Mouse (Mus musculus) embryo, embryonic 10 days (tissue): Measurements from ENCODE around the gene Nt5c.
"Not testable (repeated sequence)": the region's sequence is repeated elsewhere in the genome, so short reads cannot be mapped to it uniquely, and the experiment has no call there.

Source experiments
- DNase-seq: peaks from one replicate; pipeline ENCODE4 v3.0.0-alpha.2; 2015; ENCODE audit warnings: low spot score

Gene Nt5c

DNA sequence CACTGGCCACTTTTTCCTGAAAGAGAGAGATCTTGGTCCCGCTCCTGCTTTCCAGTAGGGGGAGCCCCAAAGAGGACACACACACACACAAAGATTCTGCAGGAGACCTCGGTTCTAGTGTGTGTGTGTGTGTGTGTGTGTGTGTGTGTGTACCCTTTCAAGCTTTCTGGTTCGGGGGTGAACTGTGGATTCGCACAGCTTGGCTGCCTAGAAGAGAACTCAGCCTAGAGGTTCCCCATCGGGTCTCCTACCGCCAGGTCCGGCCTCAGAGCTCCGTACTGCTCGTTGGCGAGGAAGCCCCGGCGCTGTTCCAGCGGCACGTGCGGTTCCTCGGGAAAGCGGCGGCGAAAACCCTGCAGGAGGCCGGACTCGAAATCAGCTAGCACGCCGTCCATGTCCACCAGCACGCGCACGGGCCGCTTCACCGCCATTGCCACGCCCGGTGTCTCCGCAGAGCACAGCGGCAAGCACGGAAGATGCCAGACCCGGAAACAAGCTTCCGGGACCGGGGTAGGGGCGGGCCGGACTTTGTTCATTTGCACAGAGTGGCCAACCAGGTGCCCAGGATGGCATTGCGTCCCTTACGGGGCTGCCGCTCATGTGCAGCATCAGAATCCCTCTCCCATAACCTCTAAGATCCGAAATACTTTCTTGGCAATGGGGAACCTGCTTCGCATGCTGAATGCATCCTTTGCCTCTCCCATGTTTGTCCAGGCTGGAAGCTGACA, at the start of gene Nt5c:
Nt5c (minus strand) TSS at position 507 of the 728 bp plus-strand sequence.
- peak; percentile 83 for DNase-seq

DNA sequence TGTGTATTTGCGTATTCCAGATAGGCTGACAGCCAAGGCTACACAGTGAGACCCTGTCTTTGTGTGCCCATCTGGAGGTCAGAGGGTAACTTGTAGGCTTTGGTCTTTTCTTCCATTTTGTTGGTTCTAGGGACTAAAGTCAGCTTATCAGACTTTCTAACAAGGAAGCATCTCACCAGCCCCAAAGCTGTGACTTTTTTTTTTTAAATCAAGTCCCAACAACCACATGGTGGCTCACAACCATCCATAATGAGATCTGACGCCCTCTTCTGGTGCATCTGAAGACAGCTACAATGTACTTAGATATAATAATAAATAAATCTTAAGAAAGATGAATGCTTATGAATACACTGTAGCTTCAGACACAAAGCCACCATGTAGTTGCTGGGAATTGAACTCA, 46.4 kb upstream of the Nt5c start:
- no peak for DNase-seq

DNA sequence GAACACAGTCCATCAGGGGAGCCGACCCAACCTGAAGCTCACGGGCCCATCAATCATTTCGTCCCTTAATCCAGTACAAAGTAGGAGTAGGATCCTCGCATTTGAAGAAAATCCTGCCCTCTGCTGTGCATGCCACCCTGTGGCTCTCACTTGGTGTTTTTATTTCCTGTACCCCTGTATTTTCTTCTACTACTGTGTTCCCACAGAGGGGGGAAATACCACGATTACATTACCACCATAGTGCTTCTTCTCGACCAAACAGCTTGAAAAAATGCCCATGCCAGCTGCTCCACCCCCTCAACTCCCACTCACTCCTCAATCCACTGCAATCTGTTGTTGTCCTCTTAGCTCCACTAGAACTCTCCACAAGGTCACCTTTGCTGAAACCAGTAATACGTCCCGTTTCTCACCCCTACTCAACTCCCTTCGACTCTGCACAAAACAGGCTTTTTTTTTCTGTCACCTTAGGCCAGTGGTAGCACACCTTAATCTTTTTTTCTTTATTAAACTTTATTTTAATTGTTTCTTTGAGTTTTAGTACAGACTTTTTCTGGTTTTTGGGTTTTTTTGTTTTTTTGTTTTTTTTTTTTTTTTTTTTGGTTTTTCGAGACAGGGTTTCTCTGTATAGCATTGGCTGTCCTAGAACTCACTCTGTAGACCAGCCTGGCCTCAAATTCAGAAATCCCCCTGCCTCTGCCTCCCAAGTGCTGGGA, 45.4 kb upstream of the Nt5c start:
- peak; percentile 28 for DNase-seq

DNA sequence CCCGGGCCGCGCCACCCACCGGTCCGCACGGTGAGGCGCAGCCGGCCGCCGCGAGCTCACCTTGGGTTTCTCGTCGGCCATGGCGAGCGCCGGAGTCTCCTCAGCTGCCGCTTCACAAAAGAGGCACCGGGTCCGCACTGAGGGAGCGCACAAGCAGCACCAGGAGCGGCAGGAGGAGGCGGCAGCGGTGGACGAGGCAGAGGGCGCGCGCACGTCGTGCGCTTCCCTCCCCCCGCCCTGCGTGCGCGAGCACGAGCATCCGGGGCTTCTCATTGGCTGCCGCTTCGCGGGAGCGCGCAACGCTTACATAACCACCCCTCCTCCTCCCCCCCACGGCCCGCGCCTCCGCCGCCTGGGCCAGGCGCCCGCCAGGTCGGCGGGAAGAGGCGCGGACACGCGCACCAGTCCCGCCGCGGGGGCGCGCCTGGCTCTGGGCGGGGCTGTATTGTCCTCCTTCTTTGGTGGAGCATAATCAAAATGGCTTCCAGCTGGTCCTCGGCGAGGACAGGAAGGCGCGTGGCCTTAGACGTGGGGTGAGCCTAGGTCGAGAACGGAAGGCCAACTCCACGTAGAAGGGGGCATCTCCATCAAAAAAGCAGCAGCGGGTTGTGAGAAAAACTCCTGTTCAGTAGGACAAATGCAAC, 44.5 kb upstream of the Nt5c start, which contains the start of gene Sumo2:
Sumo2 (minus strand) TSS at position 239 of the 644 bp plus-strand sequence.
- peak; percentile 95 for DNase-seq

DNA sequence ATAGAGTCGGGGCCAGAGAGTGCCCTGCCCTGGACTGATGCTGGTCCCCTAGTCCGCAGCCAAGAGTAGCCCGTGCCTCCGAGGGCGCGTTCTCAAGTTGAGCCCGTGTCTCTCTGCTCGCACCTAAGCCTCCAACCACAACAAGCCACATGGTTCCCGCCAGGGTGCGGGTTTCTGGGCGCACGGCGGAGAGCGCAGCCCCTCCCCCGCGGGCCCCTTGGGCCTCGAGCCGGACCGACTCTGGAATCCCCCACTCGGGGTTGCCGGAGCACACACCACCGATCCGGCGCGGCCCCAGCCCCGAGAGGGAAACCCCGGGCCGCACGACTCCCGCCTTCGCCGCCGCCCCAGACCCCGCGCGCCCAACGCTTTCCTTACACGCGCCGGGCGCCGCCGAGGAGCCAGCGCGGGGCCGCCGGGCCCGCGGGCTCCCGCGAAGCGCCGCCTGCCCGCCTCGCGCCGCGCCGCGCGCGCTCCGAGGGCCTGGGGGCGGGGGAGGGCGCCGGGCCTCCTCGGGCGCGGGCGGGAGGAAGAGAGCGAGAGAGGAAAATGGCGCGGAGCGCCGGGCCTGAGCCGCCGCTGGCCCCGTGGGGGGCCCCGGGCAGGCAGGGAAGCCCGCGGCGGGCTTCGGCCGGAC, 43.9 kb upstream of the Nt5c start:
- peak; percentile 54 for DNase-seq

DNA sequence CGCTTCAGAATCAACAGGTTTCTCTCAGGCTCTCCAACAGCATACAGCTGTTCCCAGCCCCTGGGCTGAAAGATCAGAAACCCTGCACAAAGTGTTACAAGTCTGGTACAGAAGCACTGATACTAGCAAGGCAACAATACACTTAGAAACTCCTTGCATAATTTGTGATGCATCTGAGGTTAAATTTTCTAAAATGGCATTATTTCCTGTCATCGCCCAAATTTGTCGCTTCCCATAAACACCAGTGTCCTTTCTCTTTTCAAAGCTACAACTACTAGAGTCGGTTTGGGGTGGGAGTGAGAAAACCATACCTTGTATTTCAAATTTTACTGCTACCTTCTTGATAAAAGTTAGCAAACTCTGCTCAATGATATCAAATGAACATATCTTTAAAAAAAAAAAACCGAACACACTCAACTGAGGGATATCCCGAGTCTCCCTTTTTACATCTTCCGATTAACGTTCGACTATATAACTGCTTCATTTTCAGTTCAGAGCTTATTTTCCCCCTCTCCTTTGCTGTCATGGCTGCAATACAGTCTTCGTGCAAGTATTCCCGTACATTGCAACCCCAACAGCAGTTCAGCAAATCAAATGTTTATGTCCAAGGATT, 43.2 kb upstream of the Nt5c start:
- DNase-seq: no peak

DNA sequence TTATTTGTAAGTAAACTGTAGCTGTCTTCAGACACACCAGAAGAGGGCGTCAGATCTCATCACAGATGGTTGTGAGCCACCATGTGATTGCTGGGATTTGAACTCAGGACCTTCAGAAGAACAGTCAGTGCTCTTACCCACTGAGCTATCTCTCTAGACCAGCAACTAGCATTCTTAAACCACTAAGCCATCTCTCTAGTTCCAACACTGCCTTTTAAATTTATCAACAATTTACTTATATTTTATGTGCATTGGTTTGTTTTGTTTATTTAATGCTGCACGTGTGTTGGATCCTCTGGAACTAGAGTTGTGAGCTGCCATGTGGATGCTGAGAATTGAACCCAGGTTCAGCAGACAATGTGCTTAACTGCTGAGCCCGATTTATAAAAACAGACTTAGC, 34.8 kb upstream of the Nt5c start:
- DNase-seq: not testable (repeated sequence)

DNA sequence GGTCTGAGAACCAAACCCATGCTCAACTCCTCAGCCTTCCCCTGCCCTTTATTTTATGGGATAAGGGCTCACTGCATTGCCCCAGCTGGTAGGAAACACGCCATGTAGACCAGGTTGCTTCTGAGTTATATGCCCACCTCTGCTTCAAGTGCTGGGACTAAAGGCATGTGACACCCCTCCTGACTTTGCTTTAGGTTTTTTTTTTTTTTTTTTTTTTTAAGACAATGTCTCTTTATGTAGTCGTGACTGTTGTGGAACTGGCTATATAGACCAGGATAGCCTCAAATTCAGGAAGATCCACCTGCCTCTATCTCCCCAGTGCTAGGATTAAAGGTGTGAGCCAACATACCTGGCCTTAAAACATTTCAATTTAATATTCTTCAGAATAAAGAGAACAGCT, 31.0 kb upstream of the Nt5c start:
- no peak for DNase-seq

DNA sequence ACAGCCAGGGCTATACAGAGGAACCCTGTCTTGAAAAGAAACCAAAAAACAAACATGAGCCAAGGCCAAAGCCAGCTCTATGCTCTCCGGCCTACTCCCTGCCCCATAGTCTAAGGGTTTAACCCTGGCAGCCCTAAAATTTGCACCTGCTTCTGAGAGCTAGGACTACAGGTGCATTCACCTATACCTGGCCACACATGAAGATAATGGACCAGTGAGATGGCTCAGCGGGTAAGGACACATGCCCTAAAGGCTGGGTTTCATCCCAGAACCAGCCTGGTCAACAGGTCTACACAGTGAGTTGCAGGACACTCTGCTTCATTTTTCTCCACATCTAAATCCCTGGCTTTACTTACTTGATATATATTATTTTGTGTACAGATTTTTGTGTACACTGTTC, 30.6 kb upstream of the Nt5c start:
- no peak for DNase-seq

DNA sequence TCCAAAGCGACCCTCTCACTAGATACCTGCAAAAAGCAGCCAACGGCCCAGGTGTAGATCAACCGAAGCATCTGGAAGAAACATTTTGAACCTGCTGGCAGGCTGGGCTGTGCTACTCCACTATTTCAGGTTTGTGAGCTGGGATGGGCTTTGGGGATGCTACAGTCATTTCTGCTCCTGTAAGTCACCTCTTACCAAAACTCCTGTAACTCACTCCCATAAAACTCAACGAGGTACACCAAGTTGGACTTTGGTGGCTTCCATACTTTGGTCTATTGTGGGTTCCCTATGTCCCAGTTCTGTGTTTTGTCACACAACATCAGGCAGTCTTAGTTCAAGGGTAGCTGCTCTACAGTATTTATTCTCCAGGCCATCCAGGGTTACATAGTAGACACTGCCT, 29.4 kb upstream of the Nt5c start:
- DNase-seq: no peak

DNA sequence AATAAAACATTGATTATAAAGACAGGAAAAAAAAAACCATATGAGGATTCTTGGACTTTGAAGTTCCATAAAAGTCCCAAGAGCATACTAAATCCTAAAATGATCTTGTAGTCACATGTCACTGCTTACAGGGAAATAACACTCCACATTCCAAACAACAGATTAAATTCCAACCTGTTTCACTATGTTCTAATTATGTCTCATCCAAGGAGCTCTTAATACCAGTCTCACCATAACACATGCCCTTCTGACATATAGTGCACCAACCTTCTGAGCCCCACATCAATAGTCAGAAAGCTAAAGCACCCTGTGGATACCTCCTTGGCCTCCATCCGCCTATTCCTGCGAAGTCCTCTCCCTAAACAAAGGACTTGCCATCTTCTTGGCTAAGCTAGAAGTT, 28.6 kb upstream of the Nt5c start:
- no peak for DNase-seq

DNA sequence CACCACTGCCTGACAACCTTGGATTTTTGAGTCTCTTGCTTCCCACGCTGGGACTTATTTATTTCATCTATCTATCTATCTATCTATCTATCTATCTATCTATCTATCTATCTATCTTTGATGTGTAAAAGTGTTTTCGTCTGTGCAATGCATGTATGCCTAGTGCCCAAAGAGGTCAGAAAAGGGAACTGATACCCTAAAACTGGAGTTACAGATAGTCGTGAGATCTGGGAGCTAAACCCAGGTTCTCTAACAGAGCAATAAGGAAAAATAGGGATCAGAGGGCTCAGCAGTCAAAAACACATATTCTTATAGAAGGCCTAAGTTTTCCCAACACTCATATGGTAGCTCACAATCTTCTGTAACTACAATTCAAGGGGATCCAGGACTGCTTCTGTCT, 27.9 kb upstream of the Nt5c start:
- DNase-seq: no peak

DNA sequence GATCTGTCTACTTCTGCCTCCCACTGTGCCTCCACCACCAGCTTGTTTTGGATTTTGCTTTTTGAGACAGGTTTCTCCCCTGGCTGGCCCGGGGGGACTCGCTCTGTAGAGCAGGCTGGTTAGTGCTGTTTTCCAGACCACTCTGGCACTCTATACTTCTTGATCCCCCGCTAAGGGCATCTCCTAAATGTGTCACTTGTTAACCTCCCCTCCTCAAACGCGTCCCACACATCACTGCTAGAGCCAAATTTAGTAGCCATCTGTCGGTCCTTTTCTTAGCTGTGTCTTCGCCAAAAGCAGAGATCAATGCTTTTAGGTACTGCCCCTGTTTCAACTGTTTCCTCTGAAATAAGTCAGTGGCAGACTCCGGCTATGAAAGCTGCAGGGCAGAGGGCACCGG, 27.0 kb upstream of the Nt5c start:
- DNase-seq: no peak

DNA sequence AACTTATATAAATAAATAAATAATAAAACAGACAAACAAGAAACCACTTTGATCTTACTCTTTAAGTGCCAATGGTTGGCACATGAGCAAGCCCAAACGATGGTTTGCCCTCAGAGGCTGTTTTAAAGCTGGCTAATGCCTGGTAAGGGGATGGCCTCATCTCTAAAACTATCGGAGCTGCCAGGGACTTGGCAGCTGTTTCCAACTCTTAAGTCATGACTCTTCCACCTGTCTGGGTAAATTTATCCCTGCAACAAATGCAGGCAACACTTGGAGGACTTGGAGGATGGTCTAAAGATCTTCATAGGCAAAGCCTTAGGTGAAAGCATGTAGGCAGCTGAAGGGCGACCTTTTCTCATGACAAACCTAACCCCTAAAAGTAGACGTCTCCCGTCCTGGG, 25.3 kb upstream of the Nt5c start:
- DNase-seq: no peak

DNA sequence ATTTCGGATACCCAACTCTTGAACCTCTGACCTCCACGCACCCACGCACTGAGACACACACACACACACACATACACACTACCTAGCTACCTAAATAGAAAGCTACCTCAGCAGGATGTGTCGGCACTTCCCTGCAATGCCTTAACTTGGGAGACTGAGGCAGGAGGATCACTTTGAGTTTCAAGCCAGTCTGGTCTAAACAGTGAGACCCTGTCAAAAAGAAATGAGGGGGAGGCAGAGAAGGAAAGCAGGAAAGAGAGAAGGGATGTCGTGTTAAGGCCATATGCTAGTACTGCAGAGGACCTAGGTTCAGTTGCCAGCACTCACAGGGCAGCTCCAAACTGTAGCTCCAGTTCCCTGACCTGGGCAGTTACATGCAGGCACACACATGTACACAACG, 23.4 kb upstream of the Nt5c start:
- no peak for DNase-seq

DNA sequence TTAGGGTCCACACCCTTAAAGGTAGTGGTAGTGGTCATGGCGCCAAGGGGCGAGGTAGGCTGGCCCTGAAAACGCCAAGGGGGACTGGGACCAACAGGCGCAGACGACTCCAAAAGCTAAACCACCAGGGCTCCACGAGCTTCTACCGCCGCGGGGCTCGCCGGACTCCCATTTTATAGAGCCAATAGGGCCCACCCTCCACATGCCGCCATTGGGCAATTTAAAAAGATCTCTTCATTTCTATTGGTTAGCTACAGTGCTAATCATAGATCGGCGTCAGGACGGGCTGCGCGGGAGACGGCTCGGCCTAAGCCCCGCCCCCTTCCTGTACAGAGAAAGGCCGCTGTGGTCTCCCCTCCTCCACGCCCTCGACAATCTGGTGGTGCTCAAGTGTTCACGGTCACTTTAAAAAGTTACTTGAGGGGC, 22.6 kb upstream of the Nt5c start, which contains the start of gene Jpt1:
Jpt1 (minus strand) TSS at position 150 of the 426 bp plus-strand sequence.
- peak; percentile 97 for DNase-seq

DNA sequence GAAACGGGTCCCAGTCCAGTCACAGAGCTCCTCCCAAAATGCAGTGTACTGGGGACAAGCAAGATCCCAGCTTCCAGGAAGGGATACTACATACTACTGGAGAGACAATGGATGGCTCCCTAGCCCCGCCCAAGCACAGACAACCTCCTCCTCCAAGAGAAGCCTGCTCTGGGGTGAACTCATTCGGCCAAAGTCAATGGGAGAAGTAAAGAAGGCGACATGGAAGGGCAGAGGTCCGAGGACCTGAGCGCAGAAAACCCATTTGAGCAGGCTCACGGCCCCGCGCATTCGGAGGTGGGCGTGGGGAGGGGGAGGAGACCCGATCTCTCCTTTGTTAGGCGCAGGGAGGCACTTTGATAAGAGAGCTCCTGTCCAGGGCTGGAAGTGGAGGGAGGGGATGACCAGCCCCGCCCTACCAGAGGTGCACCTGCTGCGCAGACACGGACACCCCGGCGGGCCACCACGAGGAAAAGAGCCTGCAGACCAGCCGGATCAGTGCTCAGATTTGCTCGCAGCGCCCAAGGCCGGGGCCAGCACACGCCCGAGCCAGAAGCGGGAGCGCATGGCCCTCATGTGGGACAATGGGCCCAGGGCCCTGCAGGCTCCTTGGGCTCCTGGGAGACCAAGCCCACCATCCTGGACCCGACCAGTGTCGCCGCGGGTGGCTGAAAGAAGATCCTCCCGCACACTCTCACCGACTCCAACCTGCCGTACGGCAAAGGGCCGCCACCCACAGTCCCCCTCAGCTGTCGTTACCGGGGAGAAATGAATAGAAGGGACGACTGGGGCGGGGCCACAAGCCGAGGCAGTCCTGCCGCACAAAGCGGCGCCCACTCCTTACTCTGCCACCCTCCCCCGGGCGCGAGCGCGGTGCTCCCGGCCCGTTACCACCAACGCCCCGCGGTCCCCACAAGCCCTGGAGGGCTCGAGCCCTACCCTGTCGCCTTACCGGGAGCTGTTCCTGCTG, 21.9 kb upstream of the Nt5c start:
- peak; percentile 74 for DNase-seq

DNA sequence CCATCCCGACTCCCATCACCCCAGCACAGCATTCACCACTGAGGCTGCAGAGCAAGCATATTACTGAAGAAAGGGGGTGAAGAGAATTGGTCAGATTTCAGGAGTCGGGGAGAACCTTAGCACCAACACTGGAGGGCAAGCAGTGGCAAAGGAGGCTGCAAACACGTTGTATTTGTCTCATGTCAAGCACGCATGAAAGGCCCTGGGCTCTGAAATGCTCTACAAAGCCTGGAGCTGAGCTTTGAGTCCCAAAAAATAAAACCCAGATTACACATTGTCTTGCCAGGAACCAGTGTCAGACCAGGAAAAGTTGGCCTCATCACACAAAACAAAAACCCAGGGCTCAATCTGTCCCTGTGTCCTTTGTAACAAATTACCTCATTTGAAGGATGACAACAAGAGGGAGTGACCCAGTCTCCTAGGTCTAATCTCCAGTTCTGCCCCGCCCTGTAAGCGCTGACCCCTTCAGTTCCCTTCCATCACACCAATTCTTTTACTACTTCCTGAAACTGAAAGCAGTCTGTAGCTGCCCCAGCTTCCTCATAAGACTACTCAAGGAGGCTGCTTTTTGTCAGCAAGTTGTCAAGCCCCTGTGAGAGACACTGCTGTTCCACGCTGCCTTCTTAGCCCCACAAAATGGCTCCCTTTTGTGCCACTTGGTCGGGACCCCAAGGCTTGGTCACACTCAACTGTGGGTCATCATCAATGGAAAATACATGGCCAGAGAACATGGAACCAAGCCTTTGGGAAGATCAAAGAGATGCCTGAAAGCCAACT, 20.9 kb upstream of the Nt5c start:
- DNase-seq: no peak

DNA sequence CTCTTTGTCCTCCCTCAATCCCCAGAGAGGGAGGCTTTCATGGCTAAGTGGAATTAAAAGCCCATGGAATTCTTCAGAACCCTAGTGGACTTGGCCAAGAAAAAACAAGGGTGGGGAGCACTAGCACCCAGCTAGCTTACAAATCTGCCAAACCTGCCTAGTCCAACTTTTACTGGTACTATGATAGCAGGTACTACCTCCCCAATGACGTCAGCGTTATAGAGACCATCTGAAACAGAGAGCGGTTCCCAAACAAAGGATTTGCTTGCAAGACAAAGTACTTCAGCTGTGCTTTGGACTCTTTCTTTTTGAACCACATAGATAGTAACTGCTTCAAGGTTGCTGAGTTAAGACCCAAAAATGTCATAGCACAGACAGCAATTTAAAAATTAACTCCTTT, 20.3 kb upstream of the Nt5c start:
- no peak for DNase-seq

DNA sequence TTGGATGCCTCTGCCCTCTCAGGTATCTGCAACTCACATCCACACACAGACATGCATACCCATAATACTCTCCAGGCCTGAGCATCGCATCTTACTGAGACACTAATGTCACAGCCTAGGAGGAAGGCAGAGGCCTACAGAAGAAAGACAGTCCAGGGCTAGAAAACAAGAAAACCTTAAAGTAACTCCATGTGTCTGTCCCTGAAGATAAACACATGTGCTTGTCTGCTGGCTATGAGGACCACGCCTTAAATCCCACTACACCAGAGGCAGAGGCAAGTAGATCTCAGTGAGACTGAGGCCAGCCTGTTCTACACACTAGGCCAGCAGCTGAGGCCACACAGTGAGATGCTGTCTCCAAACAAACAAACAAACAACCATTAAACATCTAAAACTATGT, 19.5 kb upstream of the Nt5c start:
- no peak for DNase-seq
